Mouse (Mus musculus): ENCODE measurements at regions not wholly inside any gene's neighbourhood (a gene's known extent, or its start where the extent isn't known, plus 50 kb on each side); places are given as distances from the start of the nearest gene placed in this dataset.

DNA sequence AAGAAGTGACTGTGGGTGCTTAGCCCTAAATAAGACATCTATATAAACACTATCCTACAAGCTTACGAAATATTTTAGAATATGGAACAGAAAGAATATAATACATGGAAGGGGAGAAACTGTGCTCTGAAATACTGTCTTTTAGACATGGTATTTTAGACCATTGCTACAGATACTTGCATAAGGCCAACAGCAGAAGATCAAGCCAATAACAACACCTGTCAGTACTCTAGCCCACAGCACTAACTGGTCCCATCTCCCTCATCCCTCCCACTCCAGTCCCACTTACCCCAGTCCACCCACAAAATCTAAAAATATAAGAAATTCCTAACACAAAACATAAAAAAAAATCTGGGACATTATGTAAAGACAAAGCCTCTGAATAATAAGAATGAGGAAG, 275.6 kb downstream of the Rergl start:
- Histone ChIP-seq H3K9ac (ENCODE audit: low read length) (no peak overlapping the region), H3K4me3 (ENCODE audit: low read length) (no peak overlapping the region), H3K4me1 (replicated peaks; ENCODE audit: control insufficient read depth, insufficient read depth, low read length) (no peaks in the 10 kb centered on the region), H3K27ac (ENCODE audit: low read length) (no peak overlapping the region), H3K27me3 (ENCODE audit: control insufficient read depth, insufficient read depth, low read depth, low read length) (no peaks in the 10 kb centered on the region), H3K4me2 (ENCODE audit: low read depth, low read length) (no peak overlapping the region), H3K9me3 (ENCODE audit: control insufficient read depth, low read length) (no peaks in the 10 kb centered on the region), H3K36me3 (ENCODE audit: control insufficient read depth, insufficient read depth, low read length) (no peaks in the 10 kb centered on the region)
- no peak for ATAC-seq (ENCODE audit: low read depth)
- 59% methylated on average over 1 of the region's 1 CpGs for WGBS

DNA sequence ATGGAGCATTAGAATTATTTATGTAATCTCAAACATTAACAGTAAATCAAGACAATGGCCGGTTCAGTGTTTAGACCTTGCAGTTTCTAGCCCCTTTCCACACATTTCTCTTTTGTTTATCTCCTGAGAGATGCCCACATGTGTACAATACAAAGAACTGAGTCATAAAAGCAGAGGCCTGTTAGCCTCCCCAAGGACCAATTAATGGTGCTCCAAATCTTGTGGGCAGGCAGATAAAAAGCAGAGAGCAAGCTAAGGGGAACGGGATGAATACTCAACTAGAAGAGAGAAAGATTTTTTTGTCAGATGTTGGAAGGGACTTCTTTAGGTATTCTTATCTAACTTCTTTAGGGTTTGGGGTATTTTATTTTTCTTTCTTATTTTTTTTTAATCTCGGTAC, 287.3 kb downstream of the Rergl start:
- ATAC-seq (ENCODE audit: low read depth) = no peak
- H3K9me3 ChIP-seq (ENCODE audit: control insufficient read depth, low read length) = no peaks in the 10 kb centered on the region
- no peak overlapping the region for H3K27ac ChIP-seq (ENCODE audit: low read length)
- WGBS = 67% methylated on average over 3 of the region's 3 CpGs
- no peak overlapping the region for H3K4me3 ChIP-seq (ENCODE audit: low read length)
- no peak overlapping the region for H3K9ac ChIP-seq (ENCODE audit: low read length)
- no peaks in the 10 kb centered on the region for H3K27me3 ChIP-seq (ENCODE audit: control insufficient read depth, insufficient read depth, low read depth, low read length)
- H3K4me2 ChIP-seq (ENCODE audit: low read depth, low read length) = no peak overlapping the region
- H3K36me3 ChIP-seq (ENCODE audit: control insufficient read depth, insufficient read depth, low read length) = no peaks in the 10 kb centered on the region
- no peaks in the 10 kb centered on the region for H3K4me1 ChIP-seq (replicated peaks; ENCODE audit: control insufficient read depth, insufficient read depth, low read length)

DNA sequence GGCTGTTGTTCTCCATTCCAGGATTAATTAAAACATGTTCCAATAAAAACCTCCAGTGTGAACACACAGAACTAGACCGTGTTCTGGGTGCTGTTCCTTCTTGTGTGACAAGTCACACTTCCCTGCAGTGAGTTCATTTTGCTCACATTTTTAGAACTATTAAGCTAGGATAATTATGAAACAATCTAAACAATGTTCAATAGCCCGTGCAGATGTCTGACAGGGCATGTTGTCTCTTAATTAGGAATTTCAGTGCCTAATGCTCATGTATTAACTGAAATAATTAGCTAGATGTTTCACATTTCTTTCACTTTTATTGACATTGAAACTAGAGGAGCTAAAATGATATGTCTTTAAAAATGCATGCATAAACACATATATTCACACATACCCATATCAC, 291.5 kb downstream of the Rergl start:
- H3K36me3 ChIP-seq (ENCODE audit: control insufficient read depth, insufficient read depth, low read length) = no peaks in the 10 kb centered on the region
- H3K27me3 ChIP-seq (ENCODE audit: control insufficient read depth, insufficient read depth, low read depth, low read length) = no peaks in the 10 kb centered on the region
- H3K4me2 ChIP-seq (ENCODE audit: low read depth, low read length) = no peak overlapping the region
- WGBS = 62% methylated on average over 2 of the region's 2 CpGs
- no peak overlapping the region for H3K4me3 ChIP-seq (ENCODE audit: low read length)
- no peak overlapping the region for H3K9ac ChIP-seq (ENCODE audit: low read length)
- no peaks in the 10 kb centered on the region for H3K9me3 ChIP-seq (ENCODE audit: control insufficient read depth, low read length)
- no peak overlapping the region for H3K27ac ChIP-seq (ENCODE audit: low read length)
- no peak for ATAC-seq (ENCODE audit: low read depth)
- no peaks in the 10 kb centered on the region for H3K4me1 ChIP-seq (replicated peaks; ENCODE audit: control insufficient read depth, insufficient read depth, low read length)

DNA sequence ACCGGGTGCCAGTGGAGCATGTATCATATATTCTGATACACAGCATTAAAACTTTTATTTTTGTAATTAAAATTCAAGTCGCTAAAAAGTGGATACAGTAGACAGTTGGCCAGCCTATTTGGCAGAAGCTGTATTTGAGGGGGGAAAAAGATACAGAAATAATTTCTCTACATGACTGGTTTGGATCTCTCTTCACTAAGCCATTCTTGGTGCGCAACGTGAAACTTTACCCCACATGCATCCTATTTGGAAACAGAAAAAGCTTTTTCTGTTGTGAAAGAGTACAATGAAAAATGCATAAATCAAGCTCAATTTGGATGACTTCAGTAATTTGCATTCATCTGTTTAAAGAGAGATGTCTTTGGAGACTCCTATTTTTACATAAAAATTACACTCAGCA, 303.2 kb downstream of the Rergl start:
- H3K9me3 ChIP-seq (ENCODE audit: control insufficient read depth, low read length) = no peaks in the 10 kb centered on the region
- ATAC-seq (ENCODE audit: low read depth) = no peak
- H3K4me1 ChIP-seq (replicated peaks; ENCODE audit: control insufficient read depth, insufficient read depth, low read length) = no peaks in the 10 kb centered on the region
- H3K4me3 ChIP-seq (ENCODE audit: low read length) = no peak overlapping the region
- H3K4me2 ChIP-seq (ENCODE audit: low read depth, low read length) = no peak overlapping the region
- no peaks in the 10 kb centered on the region for H3K36me3 ChIP-seq (ENCODE audit: control insufficient read depth, insufficient read depth, low read length)
- 85% methylated on average over 4 of the region's 4 CpGs for WGBS
- no peaks in the 10 kb centered on the region for H3K27me3 ChIP-seq (ENCODE audit: control insufficient read depth, insufficient read depth, low read depth, low read length)
- no peak overlapping the region for H3K9ac ChIP-seq (ENCODE audit: low read length)
- no peak overlapping the region for H3K27ac ChIP-seq (ENCODE audit: low read length)

DNA sequence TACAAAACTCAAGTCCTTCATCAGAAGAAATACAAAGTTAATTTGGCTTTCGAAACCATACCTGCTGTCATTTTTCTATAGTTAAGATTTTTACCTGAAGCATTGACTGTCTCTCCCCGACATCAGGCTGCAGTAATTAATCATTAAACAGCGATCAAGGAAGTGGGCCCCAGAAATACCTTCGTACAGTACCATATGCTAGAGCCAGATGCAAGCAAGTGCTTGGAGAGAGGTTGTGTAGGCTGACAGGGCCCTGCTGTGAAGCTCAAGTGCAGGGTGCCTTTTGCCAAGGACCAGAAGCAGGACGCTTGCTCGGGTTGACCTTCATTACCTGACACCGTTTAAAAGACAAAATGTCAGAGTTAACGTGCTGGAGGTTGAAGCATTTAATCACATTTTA, 315.3 kb downstream of the Rergl start:
- Histone ChIP-seq H3K27me3 (ENCODE audit: control insufficient read depth, insufficient read depth, low read depth, low read length) (no peaks in the 10 kb centered on the region), H3K4me2 (ENCODE audit: low read depth, low read length) (no peak overlapping the region), H3K4me1 (replicated peaks; ENCODE audit: control insufficient read depth, insufficient read depth, low read length) (no peaks in the 10 kb centered on the region), H3K9me3 (ENCODE audit: control insufficient read depth, low read length) (no peaks in the 10 kb centered on the region), H3K9ac (ENCODE audit: low read length) (no peak overlapping the region), H3K4me3 (ENCODE audit: low read length) (no peak overlapping the region), H3K36me3 (ENCODE audit: control insufficient read depth, insufficient read depth, low read length) (no peaks in the 10 kb centered on the region), H3K27ac (ENCODE audit: low read length) (peak overlapping the region; percentile 4; the same call in 1 of the 2 replicates)
- 32% methylated on average over 8 of the region's 8 CpGs for WGBS
- peak; percentile 70; the same call in 1 of the 2 replicates for ATAC-seq (ENCODE audit: low read depth)

DNA sequence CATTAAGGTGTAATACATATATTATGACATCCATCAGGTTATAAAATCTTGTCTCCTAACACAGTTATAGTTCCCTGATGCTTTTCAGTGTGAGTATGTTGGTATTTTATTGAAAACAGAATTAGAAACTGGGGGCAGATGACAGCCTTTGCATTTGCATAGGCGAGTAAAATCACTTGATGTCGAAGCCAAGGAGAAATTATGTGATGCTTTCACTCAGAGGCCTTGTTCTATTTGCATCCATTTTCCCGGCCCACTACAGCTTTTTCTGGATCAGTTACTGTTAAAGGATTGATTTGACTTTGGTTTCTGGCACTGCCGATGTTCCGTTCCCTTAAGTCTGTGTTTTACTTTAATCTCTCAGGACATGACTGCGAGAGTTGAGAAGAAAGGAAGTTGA, 341.4 kb downstream of the Rergl start:
- no peaks in the 10 kb centered on the region for H3K27me3 ChIP-seq (ENCODE audit: control insufficient read depth, insufficient read depth, low read depth, low read length)
- no peak for ATAC-seq (ENCODE audit: low read depth)
- H3K4me3 ChIP-seq (ENCODE audit: low read length) = no peak overlapping the region
- no peaks in the 10 kb centered on the region for H3K4me1 ChIP-seq (replicated peaks; ENCODE audit: control insufficient read depth, insufficient read depth, low read length)
- H3K36me3 ChIP-seq (ENCODE audit: control insufficient read depth, insufficient read depth, low read length) = no peaks in the 10 kb centered on the region
- no peak overlapping the region for H3K27ac ChIP-seq (ENCODE audit: low read length)
- H3K9me3 ChIP-seq (ENCODE audit: control insufficient read depth, low read length) = no peaks in the 10 kb centered on the region
- no peak overlapping the region for H3K9ac ChIP-seq (ENCODE audit: low read length)
- WGBS = 81% methylated on average over 6 of the region's 6 CpGs
- H3K4me2 ChIP-seq (ENCODE audit: low read depth, low read length) = no peak overlapping the region

DNA sequence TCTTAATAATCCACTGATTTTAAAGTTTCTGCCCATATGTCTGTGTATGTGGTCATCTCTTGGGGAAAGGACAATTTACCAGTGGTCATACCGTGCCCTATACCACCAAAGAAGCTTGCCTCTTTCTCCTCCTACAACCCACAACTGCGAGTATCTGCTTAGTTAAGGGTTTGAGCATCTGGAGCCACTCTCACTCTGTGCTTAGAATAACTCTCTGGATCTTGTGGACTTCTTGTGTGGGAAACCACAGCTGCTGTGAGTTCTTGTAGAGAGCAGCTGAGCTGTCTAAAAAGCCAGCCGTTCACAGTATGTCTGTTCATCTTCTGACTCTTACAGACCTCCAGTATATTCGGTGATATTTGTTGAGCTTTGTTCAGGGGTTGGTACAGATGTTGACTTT, 342.0 kb downstream of the Rergl start:
- ATAC-seq (ENCODE audit: low read depth) = no peak
- no peak overlapping the region for H3K9ac ChIP-seq (ENCODE audit: low read length)
- H3K27ac ChIP-seq (ENCODE audit: low read length) = no peak overlapping the region
- H3K4me1 ChIP-seq (replicated peaks; ENCODE audit: control insufficient read depth, insufficient read depth, low read length) = no peaks in the 10 kb centered on the region
- H3K27me3 ChIP-seq (ENCODE audit: control insufficient read depth, insufficient read depth, low read depth, low read length) = no peaks in the 10 kb centered on the region
- H3K4me2 ChIP-seq (ENCODE audit: low read depth, low read length) = no peak overlapping the region
- H3K4me3 ChIP-seq (ENCODE audit: low read length) = no peak overlapping the region
- no peaks in the 10 kb centered on the region for H3K9me3 ChIP-seq (ENCODE audit: control insufficient read depth, low read length)
- no peaks in the 10 kb centered on the region for H3K36me3 ChIP-seq (ENCODE audit: control insufficient read depth, insufficient read depth, low read length)
- WGBS = 67% methylated on average over 4 of the region's 4 CpGs

DNA sequence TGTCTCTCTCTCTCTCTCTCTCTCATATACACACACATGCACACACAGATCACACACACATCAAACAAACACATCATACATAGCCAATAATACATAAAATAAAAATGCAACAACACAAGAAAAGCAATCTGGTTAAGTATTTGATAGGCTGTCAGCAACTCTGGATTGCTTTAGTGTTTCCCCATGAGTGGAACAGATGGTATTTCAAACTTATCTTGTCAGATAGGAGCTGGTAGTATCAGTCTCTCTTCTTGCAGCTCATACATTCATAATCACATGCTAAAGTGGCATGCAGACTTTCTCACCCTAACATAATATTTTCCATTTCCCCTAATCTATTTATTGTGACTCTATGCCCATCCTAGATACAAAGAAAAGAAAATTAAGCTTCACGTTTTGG, 347.0 kb downstream of the Rergl start:
- no peak overlapping the region for H3K27ac ChIP-seq (ENCODE audit: low read length)
- no peak overlapping the region for H3K4me3 ChIP-seq (ENCODE audit: low read length)
- no peaks in the 10 kb centered on the region for H3K9me3 ChIP-seq (ENCODE audit: control insufficient read depth, low read length)
- WGBS = 74% methylated on average over 1 of the region's 1 CpGs
- ATAC-seq (ENCODE audit: low read depth) = no peak
- H3K27me3 ChIP-seq (ENCODE audit: control insufficient read depth, insufficient read depth, low read depth, low read length) = no peaks in the 10 kb centered on the region
- H3K4me1 ChIP-seq (replicated peaks; ENCODE audit: control insufficient read depth, insufficient read depth, low read length) = no peaks in the 10 kb centered on the region
- H3K9ac ChIP-seq (ENCODE audit: low read length) = no peak overlapping the region
- no peaks in the 10 kb centered on the region for H3K36me3 ChIP-seq (ENCODE audit: control insufficient read depth, insufficient read depth, low read length)
- H3K4me2 ChIP-seq (ENCODE audit: low read depth, low read length) = no peak overlapping the region

DNA sequence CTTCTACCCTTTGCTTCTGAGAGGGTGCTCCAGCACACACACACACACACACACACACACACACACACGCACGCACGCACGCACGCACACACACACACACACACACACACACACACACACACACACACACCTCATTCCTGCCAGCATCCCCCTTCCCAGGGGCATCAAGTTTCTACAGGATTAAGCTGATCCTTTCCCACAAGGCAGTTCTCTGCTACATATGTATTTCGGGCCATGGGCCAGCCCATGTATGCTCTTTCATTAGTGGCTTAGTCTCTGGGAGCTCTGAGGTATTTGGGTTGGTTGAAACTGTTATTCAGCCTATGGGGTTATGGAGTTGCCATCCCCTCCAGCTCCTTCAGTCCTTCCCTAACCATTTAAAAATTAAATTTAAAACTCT, 366.1 kb downstream of the Rergl start:
- H3K27ac ChIP-seq (ENCODE audit: low read length) = no peak overlapping the region
- no peak overlapping the region for H3K4me3 ChIP-seq (ENCODE audit: low read length)
- H3K9me3 ChIP-seq (ENCODE audit: control insufficient read depth, low read length) = no peaks in the 10 kb centered on the region
- WGBS = 48% methylated on average over 5 of the region's 6 CpGs
- H3K36me3 ChIP-seq (ENCODE audit: control insufficient read depth, insufficient read depth, low read length) = no peaks in the 10 kb centered on the region
- no peaks in the 10 kb centered on the region for H3K4me1 ChIP-seq (replicated peaks; ENCODE audit: control insufficient read depth, insufficient read depth, low read length)
- no peak overlapping the region for H3K4me2 ChIP-seq (ENCODE audit: low read depth, low read length)
- ATAC-seq (ENCODE audit: low read depth) = no peak
- H3K9ac ChIP-seq (ENCODE audit: low read length) = no peak overlapping the region
- H3K27me3 ChIP-seq (ENCODE audit: control insufficient read depth, insufficient read depth, low read depth, low read length) = no peaks in the 10 kb centered on the region

DNA sequence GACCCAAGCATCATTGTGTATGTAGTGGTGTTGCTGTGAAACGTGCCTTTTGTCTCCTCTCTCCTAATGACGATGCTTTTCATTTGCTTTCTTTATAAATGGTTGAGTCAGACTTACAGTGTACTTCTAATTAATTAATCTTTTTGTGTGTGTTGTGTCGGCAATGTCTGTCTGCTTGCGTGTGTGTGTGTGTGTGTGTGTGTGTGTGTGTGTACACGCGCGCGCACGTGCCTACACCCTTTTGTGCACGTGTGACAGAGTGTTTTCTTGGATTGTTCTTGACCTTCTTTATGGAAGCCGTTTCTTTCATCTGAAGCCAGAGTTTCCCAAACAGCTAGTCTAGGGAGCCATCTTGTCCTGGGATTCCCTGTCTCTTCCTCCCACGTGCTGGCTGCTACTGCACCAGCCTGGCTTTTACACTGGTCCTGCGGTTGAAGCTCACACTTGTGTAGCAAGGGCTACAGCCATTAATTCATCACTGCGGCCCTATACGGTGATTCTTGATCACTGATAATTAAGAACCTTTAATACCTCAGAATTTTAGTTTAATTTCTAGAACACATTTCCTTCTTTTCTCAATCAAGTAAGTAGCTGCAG, 369.6 kb downstream of the Rergl start:
- Histone ChIP-seq H3K4me2 (ENCODE audit: low read depth, low read length) (no peak overlapping the region), H3K27me3 (ENCODE audit: control insufficient read depth, insufficient read depth, low read depth, low read length) (no peaks in the 10 kb centered on the region), H3K9me3 (ENCODE audit: control insufficient read depth, low read length) (no peaks in the 10 kb centered on the region), H3K9ac (ENCODE audit: low read length) (no peak overlapping the region), H3K4me1 (replicated peaks; ENCODE audit: control insufficient read depth, insufficient read depth, low read length) (no peaks in the 10 kb centered on the region), H3K36me3 (ENCODE audit: control insufficient read depth, insufficient read depth, low read length) (no peaks in the 10 kb centered on the region), H3K4me3 (ENCODE audit: low read length) (no peak overlapping the region), H3K27ac (ENCODE audit: low read length) (no peak overlapping the region)
- ATAC-seq (ENCODE audit: low read depth) = no peak
- WGBS = 78% methylated on average over 15 of the region's 15 CpGs
